In the genomic region with DNA sequence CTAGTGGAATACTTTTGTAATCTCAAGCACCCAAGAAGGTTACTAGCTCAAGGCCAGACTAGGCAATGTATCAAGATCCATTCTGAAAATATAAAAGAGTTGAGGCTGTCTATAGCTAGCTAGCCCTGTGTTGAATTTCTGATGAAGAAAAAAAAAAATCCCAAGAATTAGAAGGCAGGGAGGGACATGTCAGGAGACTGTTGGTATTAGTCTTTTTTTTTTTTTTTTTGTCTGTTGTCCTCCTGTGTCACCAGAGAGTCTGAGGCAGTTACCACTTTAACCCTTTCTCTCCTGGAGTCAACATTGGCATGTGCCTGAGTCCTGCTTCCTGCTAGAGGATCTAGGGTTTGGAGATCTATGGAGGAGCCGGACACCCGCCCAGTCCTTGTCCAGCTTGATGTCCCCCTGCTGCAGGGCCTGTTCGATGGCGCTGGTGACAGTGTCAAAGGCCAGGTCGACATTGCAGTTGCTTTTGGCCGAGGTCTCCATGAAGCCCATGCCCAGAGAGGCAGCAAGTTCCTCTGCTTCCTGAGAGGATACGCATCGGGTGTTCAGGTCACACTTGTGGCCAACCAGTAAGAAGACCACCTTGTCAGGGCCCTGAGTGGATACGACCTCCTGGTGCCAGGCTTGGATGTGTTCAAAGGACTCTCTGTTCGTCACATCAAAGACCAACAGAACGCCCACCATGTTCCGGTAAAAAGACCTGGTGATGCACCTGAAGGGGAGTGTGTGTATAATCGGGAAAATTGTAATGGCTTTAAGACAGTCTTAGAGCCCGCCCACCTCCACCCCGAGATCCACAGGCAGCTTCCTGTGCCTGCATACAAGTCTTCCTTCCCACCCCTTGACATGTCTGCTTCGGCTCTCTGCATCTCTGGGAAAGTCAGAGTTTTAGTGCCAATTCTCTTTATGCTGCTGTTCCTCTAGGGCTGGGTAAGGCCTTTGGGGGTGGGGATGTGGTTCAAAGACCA, we compare ENCODE assay signal across 8 mouse cellular contexts. TPM values are rescaled to one million over a fixed set of nuclear protein-coding genes. Genes with fewer than 3 reads are reported as not detected.
DNase-seq lines count a peak whose midpoint lies in the region; ATAC-seq lines count a peak whose summit lies in the region.

No protein-coding gene starts in this region.

- H3K36me3 ChIP-seq in kidney, embryonic 14.5 days (ENCODE audit: control insufficient read depth, insufficient read depth, low read length), result no peaks in the 10 kb centered on the region
- no peaks in the 10 kb centered on the region for H3K36me3 ChIP-seq in hindbrain, embryonic 13.5 days
- H3K36me3 ChIP-seq in midbrain, embryonic 15.5 days (replicated peaks), result no peaks in the 10 kb centered on the region

- H3K9me3 ChIP-seq in kidney, embryonic 14.5 days (ENCODE audit: control insufficient read depth, low read length), result no peaks in the 10 kb centered on the region
- H3K9me3 ChIP-seq in hindbrain, embryonic 13.5 days, result no peaks in the 10 kb centered on the region
- no peaks in the 10 kb centered on the region for H3K9me3 ChIP-seq in midbrain, embryonic 15.5 days

- H3K27ac ChIP-seq in kidney, embryonic 14.5 days (ENCODE audit: low read depth, low read length), result no peak overlapping the region; the same call in 1 of the 2 replicates
- H3K27ac ChIP-seq in hindbrain, embryonic 13.5 days, result no peak overlapping the region; the same call in 1 of the 2 replicates
- H3K27ac ChIP-seq in midbrain, embryonic 15.5 days, result no peak overlapping the region

- 51% methylated on average over 16 of the region's 16 CpGs for WGBS in kidney, embryonic 14.5 days
- 74% methylated on average over 16 of the region's 16 CpGs for WGBS in hindbrain, embryonic 13.5 days
- 67% methylated on average over 16 of the region's 16 CpGs for WGBS in midbrain, embryonic 15.5 days

- peak overlapping the region; percentile 67 for H3K4me2 ChIP-seq in kidney, embryonic 14.5 days (replicated peaks; ENCODE audit: low read depth, low read length)
- peak overlapping the region; percentile 60 for H3K4me2 ChIP-seq in hindbrain, embryonic 13.5 days
- H3K4me2 ChIP-seq in midbrain, embryonic 15.5 days, result peak overlapping the region; percentile 76

- peaks cover 4% of the 10 kb centered on the region; the same call in 1 of the 2 replicates for H3K4me1 ChIP-seq in kidney, embryonic 14.5 days (ENCODE audit: control insufficient read depth, insufficient read depth, low read length)
- peaks cover 5% of the 10 kb centered on the region; the same call in 1 of the 2 replicates for H3K4me1 ChIP-seq in hindbrain, embryonic 13.5 days (replicated peaks)
- peaks cover 8% of the 10 kb centered on the region for H3K4me1 ChIP-seq in midbrain, embryonic 15.5 days

- ATAC-seq in kidney, embryonic 14.5 days (ENCODE audit: low FRiP score, low TSS enrichment), result no peak
- 0 out of 2 replicates have a peak, but pooled peaks have one; percentile 17 for ATAC-seq in hindbrain, embryonic 13.5 days (ENCODE audit: low FRiP score)
- no peak for ATAC-seq in midbrain, embryonic 15.5 days (replicated peaks)

- H3K9ac ChIP-seq in kidney, embryonic 14.5 days (ENCODE audit: low read depth, low read length), result peak overlapping the region; percentile 62
- H3K9ac ChIP-seq in hindbrain, embryonic 13.5 days, result peak overlapping the region; percentile 71; the same call in 1 of the 2 replicates
- H3K9ac ChIP-seq in midbrain, embryonic 15.5 days, result no peak overlapping the region

- no peak for DNase-seq in kidney, postnatal 36 days
- DNase-seq in T-cell, adult 2 months (ENCODE audit: low spot score), result peak; percentile 4
- DNase-seq in urinary bladder, adult 2 months (ENCODE audit: low spot score), result no peak
- DNase-seq in layer of hippocampus, adult 9-11 months, result no peak
- no peak for DNase-seq in cerebellum, postnatal 36 days

- peak overlapping the region; percentile 48 for H3K4me3 ChIP-seq in kidney, embryonic 14.5 days (ENCODE audit: low read length)
- H3K4me3 ChIP-seq in hindbrain, embryonic 13.5 days, result peak overlapping the region; percentile 45
- peak overlapping the region; percentile 45 for H3K4me3 ChIP-seq in midbrain, embryonic 15.5 days

- no peaks in the 10 kb centered on the region for H3K27me3 ChIP-seq in kidney, embryonic 14.5 days (ENCODE audit: control insufficient read depth, insufficient read depth, low read length)
- no peaks in the 10 kb centered on the region for H3K27me3 ChIP-seq in hindbrain, embryonic 13.5 days
- no peaks in the 10 kb centered on the region for H3K27me3 ChIP-seq in midbrain, embryonic 15.5 days (replicated peaks)

RNA-seq across cellular contexts. Expression of a gene that starts 0.9 kb away (rescaled TPM):
- 2.4 and 3.5 TPM in 2 replicates for polyA plus RNA-seq in kidney, embryonic 14.5 days (2014; fragmentation: Nextera tagmentation; extraction: Ambion mirVana)
- polyA plus RNA-seq in hindbrain, embryonic 13.5 days (2015; fragmentation: Nextera tagmentation; extraction: Ambion mirVana), result 0.80 and 0.84 TPM in 2 replicates
- polyA plus RNA-seq in midbrain, embryonic 15.5 days (2015; fragmentation: Nextera tagmentation; extraction: Ambion mirVana), result 2.0 and 2.4 TPM in 2 replicates
- 2.3 and 3.6 TPM in 2 replicates for polyA plus RNA-seq in urinary bladder, adult 2 months (2012; rRNA removed)

RNA-seq across cellular contexts. Expression of a gene that starts 27.1 kb away (rescaled TPM):
- polyA plus RNA-seq in kidney, embryonic 14.5 days (2014; fragmentation: Nextera tagmentation; extraction: Ambion mirVana), result 79.5 and 86.2 TPM in 2 replicates
- 75.7 and 80.9 TPM in 2 replicates for polyA plus RNA-seq in hindbrain, embryonic 13.5 days (2015; fragmentation: Nextera tagmentation; extraction: Ambion mirVana)
- 71.2 and 84.6 TPM in 2 replicates for polyA plus RNA-seq in midbrain, embryonic 15.5 days (2015; fragmentation: Nextera tagmentation; extraction: Ambion mirVana)
- 12.3 and 22.9 TPM in 2 replicates for polyA plus RNA-seq in urinary bladder, adult 2 months (2012; rRNA removed)

RNA-seq across cellular contexts. Expression of a gene that starts 28.1 kb away (rescaled TPM):
- polyA plus RNA-seq in kidney, embryonic 14.5 days (2014; fragmentation: Nextera tagmentation; extraction: Ambion mirVana), result 42.7 and 46.6 TPM in 2 replicates
- 44.6 and 49.0 TPM in 2 replicates for polyA plus RNA-seq in hindbrain, embryonic 13.5 days (2015; fragmentation: Nextera tagmentation; extraction: Ambion mirVana)
- 45.2 and 47.7 TPM in 2 replicates for polyA plus RNA-seq in midbrain, embryonic 15.5 days (2015; fragmentation: Nextera tagmentation; extraction: Ambion mirVana)
- 19.4 and 23.4 TPM in 2 replicates for polyA plus RNA-seq in urinary bladder, adult 2 months (2012; rRNA removed)

RNA-seq across cellular contexts. Expression of a gene that starts 40.9 kb away (rescaled TPM):
- polyA plus RNA-seq in kidney, embryonic 14.5 days (2014; fragmentation: Nextera tagmentation; extraction: Ambion mirVana), result 29.7 and 41.0 TPM in 2 replicates
- polyA plus RNA-seq in hindbrain, embryonic 13.5 days (2015; fragmentation: Nextera tagmentation; extraction: Ambion mirVana), result 47.1 and 48.7 TPM in 2 replicates
- polyA plus RNA-seq in midbrain, embryonic 15.5 days (2015; fragmentation: Nextera tagmentation; extraction: Ambion mirVana), result 45.7 and 47.4 TPM in 2 replicates
- polyA plus RNA-seq in urinary bladder, adult 2 months (2012; rRNA removed), result 9.7 and 12.1 TPM in 2 replicates

RNA-seq across cellular contexts. Expression of a gene that starts 51.2 kb away (rescaled TPM):
- 63.6 and 66.2 TPM in 2 replicates for polyA plus RNA-seq in kidney, embryonic 14.5 days (2014; fragmentation: Nextera tagmentation; extraction: Ambion mirVana)
- 37.2 and 42.1 TPM in 2 replicates for polyA plus RNA-seq in hindbrain, embryonic 13.5 days (2015; fragmentation: Nextera tagmentation; extraction: Ambion mirVana)
- 36.4 and 39.0 TPM in 2 replicates for polyA plus RNA-seq in midbrain, embryonic 15.5 days (2015; fragmentation: Nextera tagmentation; extraction: Ambion mirVana)
- 7.5 and 8.7 TPM in 2 replicates for polyA plus RNA-seq in urinary bladder, adult 2 months (2012; rRNA removed)
